Mouse (Mus musculus) R1 (cell line): ENCODE measurements at regions not wholly inside any gene's neighbourhood (a gene's known extent, or its start where the extent isn't known, plus 50 kb on each side); places are given as distances from the start of the nearest gene placed in this dataset.

Experiments used
- DNase-seq: peaks from one replicate; pipeline ENCODE4 v3.0.0-alpha.2; 2018; ENCODE audit warnings: low read depth, low spot score

- DNase-seq = peak; percentile 45
These were observed 83.8 kb downstream of the Fam174a start for GRCm38 (mm10) chr1:95397188-95397587.

DNA sequence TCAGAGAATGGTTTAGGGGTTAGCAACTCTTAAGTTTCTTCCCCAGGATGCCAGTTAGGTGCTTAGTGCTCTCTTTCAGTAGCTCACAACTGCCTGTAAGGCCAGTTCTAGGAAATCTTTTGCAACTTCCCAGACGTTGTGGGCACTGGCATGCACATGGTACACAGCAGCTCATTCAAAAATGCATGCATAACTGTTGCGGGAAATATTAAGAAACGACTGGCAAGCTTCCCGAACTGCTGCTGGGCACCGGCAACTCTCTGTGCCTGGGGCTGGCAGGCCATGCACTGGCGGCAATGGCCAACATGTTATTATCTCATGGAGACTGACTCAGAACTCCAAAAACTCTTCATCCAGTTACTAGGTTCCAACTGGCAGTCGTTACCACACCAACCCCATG, 86.3 kb downstream of the Fam174a start:
- DNase-seq = no peak

- no peak for DNase-seq
These were observed 108.8 kb downstream of the Fam174a start for GRCm38 (mm10) chr1:95422253-95422652.

DNA sequence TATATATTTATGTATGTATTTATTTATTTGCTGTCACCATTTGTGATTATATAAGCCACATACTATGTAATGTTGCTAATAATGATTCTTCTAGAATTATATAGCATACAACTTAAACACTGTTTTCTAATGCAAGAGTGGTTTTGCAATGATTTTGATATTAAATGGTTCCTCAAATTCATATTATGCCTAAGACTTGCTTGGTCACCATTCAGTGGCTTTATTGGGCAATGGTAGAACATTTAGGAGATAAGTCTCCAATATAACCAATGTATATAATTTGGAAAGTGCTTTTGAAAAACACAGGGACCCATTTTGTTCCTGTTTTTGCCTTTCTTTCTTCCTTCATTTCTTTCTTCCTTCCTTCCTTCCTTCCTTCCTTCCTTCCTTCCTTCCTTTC, 112.0 kb downstream of the Fam174a start:
- no peak for DNase-seq

- DNase-seq = no peak
These were observed 123.7 kb downstream of the Fam174a start for GRCm38 (mm10) chr1:95437155-95437554.

DNA sequence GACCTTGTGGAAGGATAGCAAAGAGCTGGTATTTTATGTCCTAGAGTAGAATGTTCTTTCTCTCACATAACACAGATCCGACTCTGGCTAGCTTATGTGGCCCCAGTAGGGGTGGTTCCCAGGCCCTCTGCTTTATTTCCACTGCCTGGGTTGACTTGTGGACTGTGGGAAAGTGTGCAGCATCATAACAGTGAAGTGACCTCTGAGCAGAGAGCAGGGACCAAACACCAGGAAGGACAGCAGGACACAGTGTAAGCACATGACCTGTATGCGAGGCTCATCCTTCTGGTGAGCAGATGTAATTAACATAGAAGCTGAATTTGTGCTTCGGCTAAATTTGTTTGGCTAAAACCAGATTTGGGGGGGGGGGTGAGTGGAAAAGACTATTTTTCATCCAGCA, 132.1 kb downstream of the Fam174a start:
- DNase-seq = no peak

DNA sequence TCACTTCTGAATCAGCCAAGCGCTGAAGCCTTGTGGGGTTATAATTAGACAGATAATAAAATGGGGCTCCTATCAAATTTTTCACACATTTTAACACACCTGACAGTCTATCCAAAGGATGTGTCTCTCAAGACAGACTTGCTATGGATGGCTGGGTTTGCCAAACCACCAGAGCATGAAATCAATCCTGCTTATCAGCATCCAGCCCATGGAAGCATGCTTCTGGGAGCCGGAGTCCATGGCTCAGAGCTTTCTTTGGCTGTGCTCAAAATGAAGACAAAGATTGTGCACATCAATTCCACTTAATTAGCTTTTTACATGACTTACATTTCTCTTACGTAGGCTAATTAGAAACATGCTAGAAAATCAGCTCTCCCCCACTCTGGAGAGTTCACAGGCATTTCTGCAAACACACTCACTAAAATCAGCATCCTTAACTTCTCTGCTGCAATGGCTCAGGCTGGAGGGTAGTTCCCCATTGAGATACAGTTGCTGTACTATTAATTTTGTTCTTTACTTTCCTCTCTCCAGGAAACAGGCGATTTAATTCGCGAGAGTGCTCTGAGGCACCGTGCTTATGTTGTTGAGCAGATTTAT, 135.6 kb downstream of the Fam174a start:
- no peak for DNase-seq

- DNase-seq = no peak
These were observed 137.5 kb downstream of the Fam174a start for GRCm38 (mm10) chr1:95450920-95451332.

GRCm38 (mm10) chr1:95451755-95452154, 138.3 kb downstream of the Fam174a start:
- peak; percentile 96 for DNase-seq

DNA sequence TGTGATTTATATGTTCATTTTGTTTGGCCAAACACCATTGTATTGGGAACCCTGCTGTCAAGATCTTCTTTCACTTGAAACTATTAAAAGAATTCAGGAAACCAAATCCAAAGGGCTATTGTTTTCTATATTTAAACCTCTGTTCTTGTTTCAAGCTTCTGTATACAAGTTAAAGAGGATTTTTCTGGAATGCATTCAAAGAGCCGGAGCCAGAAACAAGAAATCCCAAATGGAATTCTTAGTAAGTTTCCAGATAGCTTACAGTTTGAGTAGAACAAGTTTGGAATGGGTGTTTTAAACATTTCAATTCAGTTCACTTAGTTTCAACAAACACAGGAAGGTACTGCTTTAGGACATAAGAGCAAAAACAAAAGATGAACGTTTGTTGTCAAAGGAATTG, 140.8 kb downstream of the Fam174a start:
- no peak for DNase-seq

GRCm38 (mm10) chr1:95459355-95459754, 145.9 kb downstream of the Fam174a start:
- DNase-seq = no peak

- DNase-seq = no peak
These were observed 154.7 kb downstream of the Fam174a start for GRCm38 (mm10) chr1:95468095-95468494.

- no peak for DNase-seq
These were observed 155.3 kb downstream of the Fam174a start for GRCm38 (mm10) chr1:95468772-95469171.

- DNase-seq = no peak
These were observed 157.1 kb downstream of the Fam174a start for GRCm38 (mm10) chr1:95470491-95470890.

GRCm38 (mm10) chr1:95493004-95493403, 174.4 kb downstream of the St8sia4 start:
- DNase-seq = no peak

DNA sequence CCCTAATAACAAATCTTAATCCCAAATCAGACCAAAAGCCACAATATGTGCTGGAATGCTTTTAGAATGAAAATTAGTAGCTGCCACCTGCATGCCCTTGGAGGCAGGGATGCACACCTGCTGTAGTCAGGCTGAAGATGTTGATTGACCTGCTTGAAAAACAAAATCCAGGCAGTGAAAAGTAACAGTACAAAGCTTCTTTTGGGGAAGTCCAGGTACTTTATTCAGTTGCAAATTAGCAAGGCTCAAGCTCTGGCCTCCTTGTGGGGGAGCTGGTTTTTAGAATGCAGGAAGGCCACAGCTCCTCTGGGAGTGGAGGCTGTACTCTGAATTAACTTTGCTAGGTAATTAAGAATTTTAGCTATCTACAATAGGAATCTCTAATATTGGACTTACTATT, 166.7 kb downstream of the St8sia4 start:
- DNase-seq = peak; percentile 82

DNA sequence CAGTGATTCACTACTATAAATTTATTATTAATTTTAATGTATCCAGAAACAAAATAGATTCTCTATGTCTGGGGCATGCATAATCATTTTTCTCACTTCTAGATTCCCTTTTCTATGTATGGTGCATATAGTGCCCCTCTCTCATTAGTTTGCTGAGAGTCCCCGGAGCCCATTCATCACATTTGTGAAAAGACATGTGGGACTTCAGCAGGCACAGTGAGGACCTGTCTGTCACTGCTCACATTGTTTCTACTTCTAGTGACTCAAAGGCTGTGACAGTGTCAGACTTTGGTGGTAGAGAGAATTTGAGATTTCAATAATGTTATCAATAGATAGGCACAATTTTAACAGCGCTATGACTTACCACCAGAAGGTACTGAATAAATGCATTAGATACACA, 158.7 kb downstream of the St8sia4 start:
- no peak for DNase-seq

DNA sequence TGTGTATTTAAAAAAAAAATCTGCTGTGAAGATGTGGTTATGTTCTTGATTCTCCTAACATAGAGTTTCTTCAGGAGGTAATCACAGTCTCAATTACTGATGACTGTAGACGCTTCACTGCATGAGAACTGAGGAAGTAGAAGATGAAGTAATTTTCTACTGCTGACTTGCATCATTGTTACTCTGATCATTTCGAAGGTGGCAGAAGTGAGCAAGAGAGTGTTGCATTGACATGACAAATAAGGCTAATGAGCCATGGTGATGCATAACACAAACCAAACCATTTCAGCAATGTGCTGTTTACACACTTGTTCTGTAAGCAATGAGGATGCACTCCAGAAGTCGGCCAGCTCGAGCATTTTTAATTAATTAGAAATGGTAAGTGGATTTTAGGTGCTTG, 138.6 kb downstream of the St8sia4 start:
- no peak for DNase-seq

DNA sequence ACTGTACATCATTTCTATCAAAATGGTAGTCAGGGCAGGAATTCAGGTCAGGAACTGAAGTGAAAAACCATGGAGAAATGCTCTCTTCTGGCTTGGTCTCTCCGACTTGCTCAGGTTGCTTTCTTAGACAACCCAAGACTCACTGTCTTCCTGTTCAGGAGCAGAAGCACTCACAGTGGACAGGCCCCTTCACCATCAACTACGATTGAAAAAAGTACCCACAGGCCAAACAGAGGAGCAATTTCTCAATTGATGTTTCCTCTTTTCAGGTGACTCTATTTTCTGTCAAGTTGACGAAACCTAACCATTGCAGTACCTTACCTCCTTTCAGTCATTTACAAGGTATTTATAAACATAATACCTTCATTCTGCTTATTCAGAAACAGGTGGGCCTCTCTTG, 136.4 kb downstream of the St8sia4 start:
- DNase-seq = no peak
